Mouse (Mus musculus) monocyte, adult 5-6 weeks (primary cell): Measurements from ENCODE around the gene Atg7. TPM values are rescaled to one million over a fixed set of nuclear protein-coding genes. Genes with fewer than 3 reads are reported as not detected.

Experiments
- ATAC-seq: fragments of 153-309, 156-312 bp; replicated peaks from 2 replicates; pipeline ENCODE4 v1.8.0; 2017; ENCODE audit warnings: mild to moderate bottlenecking; ENCODE audit not compliant: low TSS enrichment, insufficient number of reproducible peaks, severe bottlenecking, poor library complexity, low FRiP score
- total RNA-seq: library from RNA; stranded (forward); fragments of 200-1000, 200-491, 200-594 nt; gene quantifications from 3 replicates; pipeline ENCODE4 v1.2.3, GENCODE M21; 2017

Atg7 gene
- total RNA-seq, 1 experiment from 2014 or later = 31.0 TPM

DNA sequence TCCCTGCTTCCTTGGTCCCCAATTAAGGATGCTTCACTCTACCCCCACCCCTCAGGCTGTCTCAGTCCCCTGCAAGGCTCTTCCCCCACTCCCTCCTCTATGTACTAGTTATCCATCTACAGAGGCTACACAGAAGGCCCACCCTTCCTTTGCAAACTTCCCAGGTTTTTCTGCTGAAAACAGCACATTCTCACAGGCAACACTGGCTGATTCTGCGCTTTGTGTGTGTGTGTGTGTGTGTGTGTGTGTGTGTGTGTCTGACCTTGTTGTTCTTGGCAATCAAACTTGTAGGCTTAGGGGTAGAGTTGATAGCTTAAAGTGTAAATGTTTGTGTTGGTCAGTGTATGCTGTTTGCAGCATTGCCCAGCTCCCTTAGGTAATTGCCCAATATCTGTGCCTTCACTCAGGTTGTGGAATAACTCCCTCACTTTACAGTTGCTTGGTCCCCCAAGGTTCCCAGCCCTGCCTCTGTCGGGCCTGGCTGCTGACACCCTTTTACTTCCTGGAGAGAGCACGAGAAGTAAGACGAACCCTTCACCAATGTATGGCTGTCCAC is 191.0 kb downstream of the Atg7 start:
- no peak for ATAC-seq

DNA sequence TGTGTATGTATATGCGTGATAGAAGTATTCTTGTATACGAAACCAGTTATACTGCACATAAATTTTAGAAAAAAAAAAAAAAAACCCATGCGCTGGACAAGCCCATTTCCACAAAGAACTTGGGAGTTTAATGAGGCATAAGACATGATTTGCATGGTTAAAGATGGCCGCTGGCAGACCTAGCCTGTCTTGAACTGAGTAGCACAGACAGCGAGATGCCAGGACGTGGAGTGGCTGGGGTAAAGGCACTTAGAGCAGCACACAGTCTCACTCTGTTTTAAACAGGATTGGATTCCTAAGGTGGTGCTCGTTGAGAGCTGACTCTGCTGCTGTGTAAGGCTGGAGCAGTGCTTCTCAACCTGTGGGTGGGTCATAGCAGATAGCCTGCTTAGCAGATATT is 192.4 kb downstream of the Atg7 start:
- no peak for ATAC-seq

- ATAC-seq = no peak
Measured at GRCm38 (mm10) chr6:114835752-114836151, 192.9 kb downstream of the Atg7 start.

- no peak for ATAC-seq
Measured at GRCm38 (mm10) chr6:114836433-114836832, 193.5 kb downstream of the Atg7 start.

- no peak for ATAC-seq
Measured at GRCm38 (mm10) chr6:114838872-114839271, 196.0 kb downstream of the Atg7 start.

GRCm38 (mm10) chr6:114840012-114840411 is 197.1 kb downstream of the Atg7 start:
- peak; percentile 25; the same call in 1 of the 2 replicates for ATAC-seq

GRCm38 (mm10) chr6:114842131-114842530 is 199.2 kb downstream of the Atg7 start:
- ATAC-seq = no peak

GRCm38 (mm10) chr6:114842863-114843262 is 200.0 kb downstream of the Atg7 start:
- ATAC-seq = 0 out of 2 replicates have a peak, but pooled peaks have one; percentile 9

- no peak for ATAC-seq
Measured at GRCm38 (mm10) chr6:114846153-114846772, 203.4 kb downstream of the Atg7 start.

DNA sequence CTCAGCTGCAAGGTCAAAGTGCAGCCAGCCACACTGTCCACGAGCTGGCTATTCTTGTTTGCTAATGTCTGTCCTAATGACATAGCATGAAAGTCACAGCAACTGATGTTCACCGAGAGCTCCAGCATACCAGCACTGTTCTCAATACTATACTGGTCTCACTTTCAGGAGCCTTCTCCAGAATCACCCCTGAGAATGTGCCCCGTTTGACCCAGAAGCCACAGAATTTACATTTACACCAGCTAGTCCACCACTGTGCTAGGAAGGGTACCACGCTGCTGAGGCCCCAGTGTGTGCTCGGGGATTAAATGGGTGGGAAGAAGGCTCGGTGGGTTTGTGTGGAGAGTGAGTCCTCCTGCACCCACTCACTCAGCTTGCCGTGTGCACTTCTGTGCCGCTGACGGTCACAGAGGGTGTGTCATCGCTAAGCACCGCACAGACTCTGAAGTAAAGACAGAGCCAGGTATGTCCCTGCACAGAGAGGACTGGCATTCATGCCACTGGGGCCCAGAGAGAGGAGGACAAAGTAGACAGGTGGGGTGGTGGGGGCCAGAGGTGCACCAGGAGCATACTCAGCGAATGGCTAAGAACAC is 204.8 kb downstream of the Atg7 start:
- no peak for ATAC-seq

DNA sequence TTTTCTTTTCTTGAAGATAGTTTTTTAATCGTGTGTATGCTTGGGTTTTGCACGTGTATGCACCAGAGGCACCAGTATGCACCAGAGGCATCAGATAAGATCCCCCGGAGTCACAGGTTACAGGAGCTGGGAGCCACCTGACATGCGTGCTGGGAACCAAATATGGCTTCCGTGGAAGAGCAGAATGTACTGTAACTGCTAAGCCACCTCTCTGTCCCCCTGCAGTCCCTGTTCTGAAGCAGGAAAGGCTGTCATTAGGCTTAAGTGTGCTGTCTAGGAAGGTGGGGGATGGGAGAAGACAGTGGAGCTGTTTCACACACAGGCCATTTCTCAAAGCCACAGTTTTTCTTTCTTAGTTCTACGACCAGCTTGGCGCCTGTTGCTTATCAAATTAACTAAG is 205.9 kb downstream of the Atg7 start:
- no peak for ATAC-seq

- ATAC-seq = 0 out of 2 replicates have a peak, but pooled peaks have one; percentile 11
Measured at GRCm38 (mm10) chr6:114849787-114850186, 206.9 kb downstream of the Atg7 start.

DNA sequence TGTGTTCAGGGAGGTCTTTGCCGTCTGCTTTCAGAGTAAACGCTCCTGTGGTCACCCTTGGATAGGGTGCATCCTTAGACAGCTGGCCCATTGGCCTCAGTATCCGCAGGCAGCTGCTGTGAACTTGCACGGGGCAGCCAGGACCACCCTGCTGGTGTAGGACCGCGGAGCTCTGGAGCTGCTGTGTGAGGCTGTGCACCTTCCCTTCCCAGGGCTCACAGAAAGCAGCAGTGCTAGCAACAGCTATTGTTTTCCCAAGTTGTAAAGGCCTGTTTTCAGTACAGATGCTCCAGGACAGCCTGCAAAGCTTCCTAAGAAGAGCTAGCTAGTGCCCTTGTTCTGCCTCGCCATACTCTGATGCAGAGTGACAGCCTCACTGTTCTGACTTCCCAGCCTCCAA is 208.8 kb downstream of the Atg7 start:
- ATAC-seq = no peak

GRCm38 (mm10) chr6:114852739-114853138 is 209.8 kb downstream of the Atg7 start:
- no peak for ATAC-seq

GRCm38 (mm10) chr6:114854368-114854767 is 211.5 kb downstream of the Atg7 start:
- no peak for ATAC-seq

GRCm38 (mm10) chr6:114855644-114856043 is 212.7 kb downstream of the Atg7 start:
- ATAC-seq = no peak

DNA sequence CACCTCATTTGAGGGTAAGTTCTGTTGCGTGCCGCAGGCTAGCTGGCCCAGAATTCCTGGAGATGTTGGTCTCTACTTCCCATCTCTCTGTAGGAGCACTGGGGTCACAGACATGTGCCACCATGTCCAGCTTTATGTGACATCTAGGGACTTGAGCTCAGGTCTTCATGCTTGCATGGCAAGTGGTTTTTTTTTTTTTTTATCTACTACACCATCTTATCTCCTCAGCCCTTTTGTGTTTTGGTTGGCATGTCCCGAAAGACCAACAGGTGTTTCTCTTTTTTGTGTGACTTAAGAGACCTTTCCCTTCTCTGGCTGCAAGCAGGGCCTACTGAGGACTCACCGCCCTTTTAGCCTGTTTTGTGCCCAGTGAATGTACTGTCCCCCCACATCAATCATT is 213.6 kb downstream of the Atg7 start:
- ATAC-seq = no peak

DNA sequence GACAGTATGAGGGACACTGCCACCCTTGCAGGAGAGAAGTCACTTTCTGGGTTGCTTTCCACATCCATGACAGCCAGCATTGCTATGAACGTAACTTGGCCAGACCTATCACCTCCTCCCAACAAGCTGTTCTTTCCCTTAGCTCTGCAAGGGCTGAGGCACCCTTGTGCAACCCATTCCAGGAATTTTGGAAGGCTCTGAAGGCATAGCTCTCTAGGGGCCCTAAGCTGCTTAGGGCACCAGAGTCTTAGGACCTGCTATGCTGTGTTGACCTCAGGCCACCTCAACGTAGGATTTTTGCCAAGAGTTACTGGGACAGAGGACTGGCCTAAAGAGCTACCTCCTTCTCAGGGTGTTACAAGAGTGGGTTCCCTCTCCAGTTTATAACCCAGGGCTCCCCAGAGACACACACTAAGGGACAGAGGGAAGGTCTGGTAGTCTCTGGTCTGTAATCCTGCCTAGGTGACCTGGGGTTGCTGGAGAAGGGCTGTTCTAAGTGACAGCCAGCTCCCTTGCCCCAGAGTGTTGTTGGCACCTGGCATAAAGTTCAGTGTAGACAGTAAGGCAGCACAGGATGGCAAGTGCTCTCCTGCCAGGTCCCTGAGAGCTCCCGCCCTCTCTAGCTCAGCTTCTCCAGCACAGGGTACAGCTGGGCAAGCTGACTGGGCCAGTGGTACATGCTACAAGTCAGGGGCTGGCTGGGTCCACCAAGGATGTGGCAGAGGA is 215.3 kb downstream of the Atg7 start:
- no peak for ATAC-seq

DNA sequence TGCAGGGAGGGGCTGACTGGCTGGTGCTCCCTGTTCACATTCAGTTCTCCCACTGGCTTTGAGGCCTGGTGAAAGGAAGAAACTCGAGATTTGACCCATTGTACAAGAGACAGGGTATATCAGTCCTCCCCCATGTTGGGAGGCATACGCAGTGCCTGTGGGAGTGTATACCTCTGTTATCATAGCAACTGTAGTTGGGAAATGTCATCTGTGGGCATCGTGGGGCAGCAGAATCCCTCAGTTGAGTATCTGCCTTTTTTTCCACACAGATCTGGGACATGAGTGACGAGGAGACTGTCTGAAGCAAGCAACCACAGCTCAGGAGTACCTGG is 215.8 kb downstream of the Atg7 start:
- no peak for ATAC-seq
